Mouse (Mus musculus) cerebellum, adult (tissue): ENCODE data around the gene Myo5a.
A peak's percentile ranks its signal among the peaks of the same experiment; 100 is the strongest.

ENCODE experiments used
- ATAC-seq: cut with Nextera tagmentation; 2 replicates; pipeline ENCODE4 v1.9.2; 2017; ENCODE audit warnings: mild to moderate bottlenecking, moderate library complexity, mixed read lengths; ENCODE audit not compliant: insufficient number of reproducible peaks, low FRiP score, low TSS enrichment

The Myo5a gene

GRCm38 (mm10) chr9:75070457-75071028 is at the start of gene Myo5a:
Gene Myo5a, plus strand, starts transcription at chr9:75071015.
- ATAC-seq, result no peak; the same call in none of the 2 replicates

DNA sequence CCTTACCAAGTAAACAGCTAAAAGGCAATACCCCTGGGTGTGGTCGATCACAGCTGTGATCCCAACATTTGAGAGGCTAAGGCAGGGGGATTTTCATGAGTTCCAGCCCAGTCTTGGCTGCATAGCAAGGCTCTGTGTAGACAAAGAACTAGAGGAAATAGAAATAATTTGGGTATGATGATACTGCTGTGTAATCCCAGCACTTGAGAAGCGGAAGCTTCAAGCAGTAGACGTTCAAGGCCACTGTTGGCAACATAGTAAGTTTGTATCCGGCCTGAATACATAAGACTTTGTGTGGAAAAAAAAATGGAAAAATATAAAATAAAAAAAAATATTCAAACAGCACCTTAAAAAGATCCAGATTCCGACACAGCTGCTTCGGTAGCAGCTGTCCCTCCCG is 48.3 kb upstream of the Myo5a start:
- ATAC-seq, result no peak

GRCm38 (mm10) chr9:75023150-75023894 is 47.5 kb upstream of the Myo5a start:
- ATAC-seq, result no peak

GRCm38 (mm10) chr9:75024089-75024488 is 46.7 kb upstream of the Myo5a start:
- no peak for ATAC-seq

- ATAC-seq, result no peak
Measured at GRCm38 (mm10) chr9:75025689-75026088, 45.1 kb upstream of the Myo5a start.

GRCm38 (mm10) chr9:75032408-75032807 is 38.4 kb upstream of the Myo5a start:
- no peak for ATAC-seq

DNA sequence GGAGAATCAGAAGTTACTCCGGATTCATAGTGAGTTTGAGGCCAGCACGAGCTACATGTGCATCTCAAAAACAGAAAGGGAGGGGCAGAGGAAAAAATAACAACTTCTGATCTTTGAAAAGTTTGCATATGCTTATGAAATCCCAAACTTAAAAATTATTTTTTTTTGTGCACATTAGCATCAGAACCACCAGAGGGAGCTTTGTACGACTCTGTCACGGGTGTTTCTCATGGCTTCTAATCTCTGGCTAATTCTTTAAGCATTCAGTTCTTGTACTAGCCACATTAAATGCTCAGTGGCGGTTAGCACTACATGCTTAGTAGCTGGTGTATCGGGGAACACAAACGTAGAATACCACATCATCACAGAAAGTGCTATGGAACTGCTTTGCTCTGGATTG is 37.7 kb upstream of the Myo5a start:
- no peak for ATAC-seq

DNA sequence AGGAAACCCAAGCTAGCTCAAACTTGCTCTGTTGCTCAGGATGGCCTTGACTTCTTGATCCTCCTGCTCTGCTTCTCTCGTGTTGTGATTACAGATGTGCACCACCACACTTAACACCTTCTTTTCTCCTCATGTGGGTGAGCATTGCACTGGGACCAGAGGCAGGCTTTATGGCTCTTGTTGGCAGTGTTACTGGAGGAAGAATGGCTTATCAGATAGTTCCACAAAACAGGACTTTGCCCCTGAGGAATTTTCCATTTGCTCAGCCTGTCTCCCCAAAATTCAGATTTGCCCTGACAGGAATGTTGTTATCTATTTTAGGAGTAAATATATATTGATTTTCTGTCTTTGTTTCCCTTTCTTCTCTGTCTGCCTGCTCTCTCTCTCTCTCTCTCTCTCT is 36.1 kb upstream of the Myo5a start:
- no peak for ATAC-seq

DNA sequence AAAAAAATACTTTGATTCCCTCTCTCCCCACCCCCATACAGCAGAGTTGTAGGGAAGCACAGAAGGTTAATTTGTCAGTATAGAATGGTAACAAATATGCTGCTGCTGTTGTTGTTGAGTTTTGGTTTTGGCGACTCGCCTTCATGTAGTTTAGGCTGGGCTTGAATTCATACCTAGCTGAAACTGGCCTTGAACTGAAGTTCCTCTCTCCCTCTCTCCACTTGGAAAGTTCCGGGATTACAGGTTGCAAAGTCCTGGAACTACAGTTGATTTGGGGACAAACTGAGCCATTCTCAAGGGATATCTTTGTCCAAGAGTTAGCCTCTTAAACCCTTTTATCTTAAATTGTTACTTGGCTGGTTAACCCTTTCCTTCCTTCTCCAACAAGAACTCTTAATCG is 34.9 kb upstream of the Myo5a start:
- no peak for ATAC-seq

DNA sequence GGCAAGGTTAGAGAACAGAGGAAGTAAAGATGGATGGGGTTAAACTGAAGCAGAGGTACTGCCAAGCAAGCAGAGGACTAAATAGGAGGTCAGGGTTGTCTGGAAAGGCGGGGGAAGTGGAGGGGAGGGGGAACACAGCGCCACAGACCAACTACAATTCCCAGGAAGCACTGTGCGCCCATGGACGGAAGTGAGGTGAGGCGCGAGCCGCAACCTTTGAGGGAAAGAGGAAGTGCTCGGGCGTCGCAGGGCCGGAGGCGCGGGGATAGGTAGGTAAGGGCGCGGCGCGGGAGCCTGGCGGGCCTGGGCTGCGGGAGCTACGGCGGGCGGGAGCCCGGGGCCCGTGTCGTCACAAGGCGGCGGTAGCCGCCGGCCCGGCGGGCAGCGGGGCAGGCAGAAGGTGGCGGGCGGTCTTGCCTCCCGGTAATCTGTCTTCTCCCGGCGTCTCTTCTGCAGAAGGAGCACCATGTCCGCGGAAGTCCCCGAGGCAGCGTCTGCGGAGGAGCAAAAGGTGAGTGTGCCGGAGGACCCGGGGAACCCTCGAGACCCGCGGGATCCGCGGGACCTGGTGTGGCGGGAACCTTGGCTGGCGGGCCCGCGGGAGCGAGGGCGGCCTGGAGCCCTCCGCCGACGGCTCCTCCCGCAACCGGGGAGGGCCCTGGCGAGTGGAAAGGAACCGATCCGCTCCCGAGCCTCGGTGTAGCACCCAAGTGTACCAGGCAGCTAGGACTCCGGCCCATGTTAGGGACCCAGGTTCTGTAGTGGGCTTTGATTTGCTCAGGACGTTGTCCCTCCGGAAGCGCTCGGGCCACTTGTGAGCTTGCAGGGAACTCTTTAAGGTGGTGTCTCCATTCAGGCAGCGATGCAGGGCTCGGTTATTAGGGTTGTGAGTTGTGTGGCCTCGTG is 33.1 kb upstream of the Myo5a start, which contains the start of gene Arpp19:
Gene Arpp19 (plus strand): TSS at position 164 of the 906 bp plus-strand sequence.
- ATAC-seq, result peak; percentile 99

DNA sequence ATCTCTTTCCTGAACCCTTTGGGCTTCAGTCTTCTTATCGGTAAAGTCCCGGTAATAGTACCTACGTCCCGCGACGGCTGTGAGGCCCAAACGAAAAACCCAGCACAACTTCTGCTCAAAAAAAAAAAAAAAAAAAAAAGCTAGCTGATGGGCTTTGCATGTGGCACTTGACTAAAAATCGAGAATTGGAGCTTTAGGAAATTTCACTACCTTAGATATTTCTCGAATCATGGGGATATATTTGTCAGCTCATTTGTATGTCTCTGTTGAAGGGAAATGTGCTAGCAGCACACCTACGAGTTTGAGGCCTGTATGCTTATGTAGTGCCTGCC is 32.5 kb upstream of the Myo5a start:
- ATAC-seq, result no peak

- no peak for ATAC-seq
Measured at GRCm38 (mm10) chr9:75040566-75040965, 30.2 kb upstream of the Myo5a start.

DNA sequence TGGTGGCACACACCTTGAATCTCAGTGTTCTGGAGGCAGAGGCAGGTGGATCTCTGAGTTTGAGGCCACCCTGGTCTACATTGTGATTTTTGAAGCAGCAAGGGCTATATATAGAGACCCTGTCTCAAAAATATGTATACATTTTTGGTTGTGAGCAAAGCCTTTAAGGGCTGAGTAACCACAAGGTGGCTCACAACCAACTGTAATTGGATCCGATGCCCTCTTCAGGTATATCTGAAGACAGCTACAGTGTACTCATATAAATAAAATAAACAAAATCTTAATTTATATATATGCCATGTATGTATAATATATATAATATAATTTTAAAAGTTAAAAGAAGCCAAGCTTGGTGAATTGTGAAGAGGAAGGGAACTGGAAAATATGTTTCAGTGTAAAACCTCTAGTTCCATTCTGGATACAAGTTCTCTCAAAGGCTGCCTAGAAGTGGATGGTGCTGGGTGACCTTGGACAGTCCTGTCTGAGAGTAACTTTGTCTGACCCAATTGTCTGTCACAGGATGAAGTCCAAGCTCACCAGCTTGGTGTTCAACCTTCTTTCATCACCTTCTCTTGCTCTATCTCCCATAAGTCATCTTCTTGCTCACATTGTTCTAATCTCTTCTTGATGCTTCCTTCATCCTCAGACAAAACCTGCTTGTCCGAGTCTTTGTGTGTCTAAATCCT is 28.8 kb upstream of the Myo5a start:
- no peak for ATAC-seq

DNA sequence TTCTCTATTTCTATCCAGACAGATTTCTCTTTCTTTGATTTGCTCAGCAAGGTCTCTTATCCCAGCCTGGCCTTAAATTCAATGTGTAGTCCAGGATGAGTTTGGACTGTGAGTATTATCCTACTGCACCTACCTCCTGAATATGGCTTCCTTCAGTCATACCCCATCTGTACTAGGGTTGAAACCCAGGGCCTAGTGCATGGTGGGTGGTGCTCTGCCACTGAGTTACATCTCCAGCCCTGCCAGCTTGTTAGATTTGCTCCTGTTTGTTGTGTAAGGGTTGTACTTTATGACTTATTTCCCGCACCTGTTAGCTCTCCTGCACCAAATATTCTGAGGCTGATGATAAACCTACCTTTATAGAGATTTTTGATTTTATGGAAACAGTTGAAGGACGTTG is 27.6 kb upstream of the Myo5a start:
- no peak for ATAC-seq

- ATAC-seq, result no peak
Measured at GRCm38 (mm10) chr9:75047079-75047478, 23.7 kb upstream of the Myo5a start.

- no peak for ATAC-seq
Measured at GRCm38 (mm10) chr9:75049100-75049499, 21.7 kb upstream of the Myo5a start.

DNA sequence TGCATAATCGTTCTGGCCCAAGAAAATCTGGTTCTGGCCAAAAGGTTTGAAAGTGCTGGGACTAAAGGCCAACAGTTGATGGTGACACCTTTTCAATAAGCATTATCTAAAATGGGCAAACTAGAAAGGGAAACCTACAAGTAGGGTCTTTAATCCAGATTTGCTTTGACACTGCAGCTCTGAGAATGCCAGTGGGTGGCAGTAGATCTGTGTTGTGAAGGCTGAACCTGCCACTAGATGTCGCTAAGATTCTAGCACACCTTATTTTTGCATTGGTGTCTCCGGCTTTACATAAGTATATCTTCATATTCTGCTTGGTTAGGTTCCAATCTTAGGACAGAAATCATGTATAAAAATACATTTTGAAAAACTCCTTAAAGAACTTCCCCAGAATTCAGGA is 20.8 kb upstream of the Myo5a start:
- ATAC-seq, result peak; percentile 70; the same call in 1 of the 2 replicates

DNA sequence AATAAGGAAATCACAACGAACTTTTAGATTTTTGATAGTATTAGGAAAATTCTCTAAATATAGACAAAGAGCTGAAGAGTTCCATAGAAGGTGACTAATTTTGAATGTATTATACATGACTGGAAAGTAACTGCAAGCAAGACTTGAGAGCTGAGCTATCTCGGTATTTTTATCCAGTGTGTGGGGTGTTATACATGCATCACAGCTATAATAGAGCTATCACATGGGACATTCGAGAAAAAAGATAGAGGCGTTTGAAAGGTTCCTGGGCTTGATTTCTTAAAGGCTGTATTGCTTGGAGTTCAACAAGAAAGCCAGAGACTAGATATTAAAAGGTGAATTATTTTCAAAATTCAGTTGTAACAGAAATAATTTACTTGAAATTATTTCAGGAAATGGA is 19.0 kb upstream of the Myo5a start:
- no peak for ATAC-seq

GRCm38 (mm10) chr9:75055046-75055445 is 15.8 kb upstream of the Myo5a start:
- ATAC-seq, result no peak

DNA sequence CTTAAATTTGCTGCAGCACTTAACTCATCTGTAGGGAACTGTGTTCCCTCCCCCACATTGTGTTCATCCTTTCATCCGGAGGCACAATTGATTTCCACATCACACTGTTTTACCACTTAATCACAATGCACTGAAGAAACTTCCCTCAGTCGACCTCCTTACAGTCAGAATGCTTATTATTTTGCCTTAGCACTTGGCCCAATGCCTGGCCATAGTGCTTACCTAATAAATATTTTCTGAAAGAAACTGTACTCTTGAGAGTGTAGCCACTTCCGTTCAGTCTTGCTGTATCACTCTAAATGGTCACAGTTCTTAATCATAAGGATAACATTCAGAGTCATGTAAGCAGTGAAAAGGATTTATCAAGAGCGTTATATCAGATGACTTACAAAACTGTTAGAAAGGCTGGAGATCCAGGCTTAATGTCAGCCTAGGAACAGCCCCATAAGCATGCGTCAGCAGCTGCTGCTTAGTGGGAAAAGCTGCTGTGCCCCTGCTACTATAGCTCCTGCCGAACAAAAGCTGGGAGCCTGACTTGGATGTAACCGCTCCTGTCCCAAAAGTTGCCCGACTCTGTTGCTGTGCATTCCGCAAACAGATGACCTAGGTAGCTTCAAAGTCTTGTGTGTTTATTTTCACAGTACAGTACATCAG is 6.0 kb upstream of the Myo5a start:
- ATAC-seq, result no peak
